Mouse (Mus musculus) embryonic facial prominence, embryonic 11.5 days (tissue): ENCODE measurements at regions not wholly inside any gene's neighbourhood (a gene's known extent, or its start where the extent isn't known, plus 50 kb on each side); places are given as distances from the start of the nearest gene placed in this dataset.

ENCODE experiments used
- ATAC-seq: fragments of 200-750 bp; cut with Nextera tagmentation; replicated peaks from 2 replicates; pipeline ENCODE4 v1.8.0; 2017; ENCODE audit warnings: low read depth; ENCODE audit not compliant: insufficient number of reproducible peaks, low FRiP score, low TSS enrichment
- DNase-seq: peaks from one replicate; pipeline ENCODE4 v3.0.0-alpha.2; 2015; ENCODE audit warnings: low spot score
- H3K27ac ChIP-seq: fragments of 300-500 bp; sonication (generic); replicated peaks from 2 replicates; pipeline ENCODE4 v1.5.1; 2014; ENCODE audit warnings: mild to moderate bottlenecking, low read depth, low read length, control low read depth
- H3K27me3 ChIP-seq: fragments of 300-500 bp; sonication (generic); 2 replicates; pipeline ENCODE4 v1.6.1; 2014; ENCODE audit warnings: mild to moderate bottlenecking, low read length, moderate library complexity, mixed read lengths; ENCODE audit not compliant: control insufficient read depth, insufficient read depth
- H3K36me3 ChIP-seq: fragments of 300-500 bp; sonication (generic); replicated peaks from 2 replicates; pipeline ENCODE4 v1.6.1; 2014; ENCODE audit warnings: low read depth, mild to moderate bottlenecking, low read length, moderate library complexity, mixed read lengths; ENCODE audit not compliant: control insufficient read depth, insufficient read depth
- H3K4me1 ChIP-seq: fragments of 300-500 bp; sonication (generic); 2 replicates; pipeline ENCODE4 v1.6.1; 2014; ENCODE audit warnings: low read length, mixed read lengths; ENCODE audit not compliant: control insufficient read depth, insufficient read depth
- H3K4me2 ChIP-seq: fragments of 300-500 bp; sonication (generic); 2 replicates; pipeline ENCODE4 v1.6.1; 2014; ENCODE audit warnings: low read depth, mild to moderate bottlenecking, control low read depth, low read length, moderate library complexity
- H3K4me3 ChIP-seq: fragments of 300-500 bp; sonication (generic); 2 replicates; pipeline ENCODE4 v1.5.1; 2014; ENCODE audit warnings: low read depth, low read length, control low read depth
- H3K9ac ChIP-seq: fragments of 300-500 bp; sonication (generic); replicated peaks from 2 replicates; pipeline ENCODE4 v1.6.1; 2014; ENCODE audit warnings: mild to moderate bottlenecking, control low read depth, low read length
- H3K9me3 ChIP-seq: fragments of 300-500 bp; sonication (generic); replicated peaks from 2 replicates; pipeline ENCODE4 v1.6.1; 2016; ENCODE audit warnings: mild to moderate bottlenecking, low read length, inconsistent platforms, mixed read lengths; ENCODE audit not compliant: control insufficient read depth
- WGBS: fragments of 180-500 bp; shearing (Covaris S2); extraction: QIAGEN DNeasy Blood & Tissue Kit; methylation state at CpG from one replicate; pipeline ENCODE4 v1.1.7; 2014; 5-methylcytosine and 5-hydroxymethylcytosine counted together

- H3K9ac ChIP-seq: no peak overlapping the region
- no peaks in the 10 kb centered on the region for H3K9me3 ChIP-seq
- no peaks in the 10 kb centered on the region for H3K27me3 ChIP-seq
- no peak overlapping the region for H3K4me2 ChIP-seq
- WGBS: 81% methylated on average over 6 of the region's 6 CpGs
- no peak overlapping the region for H3K27ac ChIP-seq
- H3K4me1 ChIP-seq: no peaks in the 10 kb centered on the region
- no peaks in the 10 kb centered on the region for H3K36me3 ChIP-seq
- DNase-seq (no peak), ATAC-seq (no peak)
- no peak overlapping the region for H3K4me3 ChIP-seq
These were observed 104.5 kb upstream of the Lpar1 start for GRCm38 (mm10) chr4:58658206-58658605.

- H3K9me3 ChIP-seq: no peaks in the 10 kb centered on the region
- H3K27ac ChIP-seq: no peak overlapping the region
- 50% methylated on average over 2 of the region's 2 CpGs for WGBS
- H3K36me3 ChIP-seq: no peaks in the 10 kb centered on the region
- no peaks in the 10 kb centered on the region for H3K4me1 ChIP-seq
- ATAC-seq (no peak), DNase-seq (no peak)
- H3K9ac ChIP-seq: no peak overlapping the region
- H3K4me3 ChIP-seq: no peak overlapping the region
- no peak overlapping the region for H3K4me2 ChIP-seq
- no peaks in the 10 kb centered on the region for H3K27me3 ChIP-seq
These were observed 94.1 kb upstream of the Lpar1 start for GRCm38 (mm10) chr4:58647761-58648295.

- DNase-seq: no peak
- no peak for ATAC-seq
- H3K27me3 ChIP-seq: no peaks in the 10 kb centered on the region
- no peak overlapping the region for H3K4me3 ChIP-seq
- H3K36me3 ChIP-seq: no peaks in the 10 kb centered on the region
- H3K4me2 ChIP-seq: no peak overlapping the region
- H3K27ac ChIP-seq: no peak overlapping the region
- 91% methylated on average over 6 of the region's 6 CpGs for WGBS
- H3K4me1 ChIP-seq: no peaks in the 10 kb centered on the region
- no peak overlapping the region for H3K9ac ChIP-seq
- H3K9me3 ChIP-seq: no peaks in the 10 kb centered on the region
These were observed 93.1 kb upstream of the Lpar1 start for GRCm38 (mm10) chr4:58646821-58647220.

GRCm38 (mm10) chr4:58643371-58643770, 89.7 kb upstream of the Lpar1 start:
- Histone ChIP-seq H3K4me2 (no peak overlapping the region), H3K36me3 (no peaks in the 10 kb centered on the region), H3K4me3 (no peak overlapping the region), H3K9me3 (no peaks in the 10 kb centered on the region), H3K27me3 (no peaks in the 10 kb centered on the region), H3K4me1 (no peaks in the 10 kb centered on the region), H3K27ac (no peak overlapping the region), H3K9ac (no peak overlapping the region)
- ATAC-seq (no peak), DNase-seq (no peak)
- WGBS: 57% methylated on average over 4 of the region's 4 CpGs

- Histone ChIP-seq H3K9ac (no peak overlapping the region), H3K4me1 (no peaks in the 10 kb centered on the region), H3K4me2 (no peak overlapping the region), H3K36me3 (no peaks in the 10 kb centered on the region), H3K27me3 (no peaks in the 10 kb centered on the region), H3K9me3 (no peaks in the 10 kb centered on the region), H3K4me3 (no peak overlapping the region), H3K27ac (no peak overlapping the region)
- ATAC-seq (no peak), DNase-seq (no peak)
- 89% methylated on average over 10 of the region's 10 CpGs for WGBS
These were observed 88.5 kb upstream of the Lpar1 start for GRCm38 (mm10) chr4:58642236-58642635.

GRCm38 (mm10) chr4:58632696-58633095, 79.0 kb upstream of the Lpar1 start:
- Histone ChIP-seq H3K27me3 (no peaks in the 10 kb centered on the region), H3K4me3 (no peak overlapping the region), H3K4me2 (no peak overlapping the region), H3K27ac (no peak overlapping the region), H3K36me3 (no peaks in the 10 kb centered on the region), H3K9ac (no peak overlapping the region), H3K4me1 (peaks cover 2% of the 10 kb centered on the region; the same call in 1 of the 2 replicates), H3K9me3 (no peaks in the 10 kb centered on the region)
- 77% methylated on average over 1 of the region's 1 CpGs for WGBS
- no peak for ATAC-seq
- no peak for DNase-seq

DNA sequence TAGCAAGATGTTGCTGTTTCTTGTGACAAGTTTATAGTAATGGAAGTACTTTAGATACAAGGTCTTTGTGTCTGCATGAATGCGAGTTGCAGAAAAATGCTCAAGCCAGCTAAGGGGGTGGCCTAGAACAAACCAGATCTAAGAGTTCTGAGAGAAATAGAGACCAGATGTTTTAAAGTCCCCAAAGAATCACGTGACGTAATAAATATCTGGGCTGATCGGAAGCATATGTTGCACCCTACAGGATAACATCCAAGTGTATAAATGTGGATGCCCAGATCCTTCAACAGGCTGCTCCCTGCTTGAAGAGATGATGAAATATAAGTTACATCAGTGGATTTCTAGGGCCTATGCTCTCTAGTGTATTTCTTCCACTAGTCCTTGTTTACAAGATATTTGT, 77.7 kb upstream of the Lpar1 start:
- Histone ChIP-seq H3K4me3 (no peak overlapping the region), H3K27ac (no peak overlapping the region), H3K9me3 (no peaks in the 10 kb centered on the region), H3K27me3 (no peaks in the 10 kb centered on the region), H3K9ac (no peak overlapping the region), H3K4me2 (no peak overlapping the region), H3K4me1 (peaks cover 2% of the 10 kb centered on the region; the same call in 1 of the 2 replicates), H3K36me3 (no peaks in the 10 kb centered on the region)
- ATAC-seq (peak; percentile 65; the same call in 1 of the 2 replicates), DNase-seq (peak; percentile 91)
- WGBS: 29% methylated on average over 4 of the region's 4 CpGs

GRCm38 (mm10) chr4:58627021-58627420, 73.3 kb upstream of the Lpar1 start:
- Histone ChIP-seq H3K27ac (no peak overlapping the region), H3K36me3 (no peaks in the 10 kb centered on the region), H3K4me3 (no peak overlapping the region), H3K4me2 (no peak overlapping the region), H3K9ac (no peak overlapping the region), H3K9me3 (no peaks in the 10 kb centered on the region), H3K4me1 (no peaks in the 10 kb centered on the region), H3K27me3 (no peaks in the 10 kb centered on the region)
- WGBS: 55% methylated on average over 7 of the region's 7 CpGs
- DNase-seq (no peak), ATAC-seq (no peak)
